Mouse (Mus musculus) ES-Bruce4 (cell line): ENCODE results near the gene Runx2. TPM values are rescaled to one million over a fixed set of nuclear protein-coding genes. Genes with fewer than 3 reads are reported as not detected.

Experiments used
- H3K27ac ChIP-seq: 2 replicates; pipeline ENCODE4 v1.5.1; 2012; ENCODE audit warnings: low read length, inconsistent platforms; ENCODE audit not compliant: insufficient read depth
- H3K27me3 ChIP-seq: 2 replicates; pipeline ENCODE4 v1.6.1; 2012; ENCODE audit warnings: mild to moderate bottlenecking, low read length, inconsistent platforms; ENCODE audit not compliant: control insufficient read depth, poor library complexity, insufficient read depth, severe bottlenecking
- H3K36me3 ChIP-seq: 2 replicates; pipeline ENCODE4 v1.6.1; 2012; ENCODE audit warnings: inconsistent platforms, mild to moderate bottlenecking, low read length, moderate library complexity; ENCODE audit not compliant: control insufficient read depth, poor library complexity, insufficient read depth, severe bottlenecking
- H3K4me1 ChIP-seq: one replicate; pipeline ENCODE4 v1.8.1; 2011; ENCODE audit warnings: low read length; ENCODE audit not compliant: control insufficient read depth, insufficient read depth
- H3K4me3 ChIP-seq: 2 replicates; pipeline ENCODE4 v1.5.1; 2011; ENCODE audit warnings: low read depth, mild to moderate bottlenecking, low read length
- H3K9ac ChIP-seq: 2 replicates; pipeline ENCODE4 v1.6.1; 2012; ENCODE audit warnings: low read depth, mild to moderate bottlenecking, inconsistent platforms; ENCODE audit not compliant: poor library complexity, severe bottlenecking
- H3K9me3 ChIP-seq: replicated peaks from 2 replicates; pipeline ENCODE4 v1.6.1; 2012; ENCODE audit warnings: mild to moderate bottlenecking, low read length, inconsistent platforms; ENCODE audit not compliant: control insufficient read depth, poor library complexity, insufficient read depth, severe bottlenecking
- CTCF ChIP-seq: IDR thresholded peaks from one replicate; pipeline ENCODE4 v1.8.1; 2011; ENCODE audit warnings: low read depth, low read length
- EP300 ChIP-seq: IDR thresholded peaks from 2 replicates; pipeline ENCODE4 v1.6.1; 2011; ENCODE audit warnings: low read depth, low read length; ENCODE audit not compliant: insufficient read depth
- POLR2A ChIP-seq: IDR thresholded peaks from one replicate; pipeline ENCODE4 v1.8.1; 2011; ENCODE audit warnings: low read length; ENCODE audit not compliant: insufficient read depth
- polyA plus RNA-seq: library from polyadenylated mRNA; stranded (reverse); fragments of >200 nt; gene quantifications from 2 replicates; pipeline ENCODE4 v1.2.4, GENCODE M21; 2011; ENCODE audit warnings: low read depth; ENCODE audit not compliant: missing spikeins, insufficient read depth, insufficient read length

Gene Runx2
- polyA plus RNA-seq, 1 experiment, result 0.39 TPM

- no peak overlapping the region for H3K27ac ChIP-seq
- no peak for TF ChIP-seq CTCF
- no peak for TF ChIP-seq EP300
- TF ChIP-seq POLR2A, result no peak
- H3K4me3 ChIP-seq, result no peak overlapping the region
- no peaks in the 10 kb centered on the region for H3K27me3 ChIP-seq
- H3K9ac ChIP-seq, result no peak overlapping the region
- H3K9me3 ChIP-seq, result no peaks in the 10 kb centered on the region
- no peaks in the 10 kb centered on the region for H3K4me1 ChIP-seq
- H3K36me3 ChIP-seq, result no peaks in the 10 kb centered on the region
Measured at GRCm38 (mm10) chr17:44660121-44660806, 154.3 kb downstream of the Runx2 start.

- Histone ChIP-seq H3K27me3 (no peaks in the 10 kb centered on the region), H3K27ac (no peak overlapping the region)
Measured at GRCm38 (mm10) chr17:44654503-44654902, 160.1 kb downstream of the Runx2 start.

GRCm38 (mm10) chr17:44653081-44653480, 161.5 kb downstream of the Runx2 start:
- H3K9ac ChIP-seq, result no peak overlapping the region

More at GRCm38 (mm10) chr17:44654503-44654902, 160.1 kb downstream of the Runx2 start:
- Histone ChIP-seq H3K4me1 (no peaks in the 10 kb centered on the region), H3K36me3 (no peaks in the 10 kb centered on the region), H3K9me3 (no peaks in the 10 kb centered on the region), H3K9ac (no peak overlapping the region), H3K4me3 (no peak overlapping the region)
- TF ChIP-seq CTCF (no peak), EP300 (no peak)

GRCm38 (mm10) chr17:44652054-44652453, 162.5 kb downstream of the Runx2 start:
- Histone ChIP-seq H3K4me1 (peaks cover 1% of the 10 kb centered on the region), H3K4me3 (no peak overlapping the region), H3K9ac (no peak overlapping the region), H3K36me3 (no peaks in the 10 kb centered on the region), H3K27me3 (no peaks in the 10 kb centered on the region), H3K9me3 (no peaks in the 10 kb centered on the region), H3K27ac (no peak overlapping the region)
- TF ChIP-seq CTCF (no peak), POLR2A (no peak), EP300 (no peak)

More at GRCm38 (mm10) chr17:44653081-44653480, 161.5 kb downstream of the Runx2 start:
- no peaks in the 10 kb centered on the region for H3K27me3 ChIP-seq
- no peak overlapping the region for H3K27ac ChIP-seq
- TF ChIP-seq CTCF (no peak), POLR2A (no peak), EP300 (no peak)
- H3K4me3 ChIP-seq, result no peak overlapping the region
- H3K4me1 ChIP-seq, result peaks cover 1% of the 10 kb centered on the region
- H3K36me3 ChIP-seq, result no peaks in the 10 kb centered on the region
- H3K9me3 ChIP-seq, result no peaks in the 10 kb centered on the region

GRCm38 (mm10) chr17:44651613-44652012, 163.0 kb downstream of the Runx2 start:
- Histone ChIP-seq H3K4me1 (peaks cover 1% of the 10 kb centered on the region), H3K27me3 (no peaks in the 10 kb centered on the region), H3K36me3 (no peaks in the 10 kb centered on the region), H3K9ac (no peak overlapping the region), H3K4me3 (no peak overlapping the region), H3K27ac (no peak overlapping the region), H3K9me3 (no peaks in the 10 kb centered on the region)
- no peak for TF ChIP-seq EP300
- no peak for TF ChIP-seq POLR2A
- TF ChIP-seq CTCF, result no peak

GRCm38 (mm10) chr17:44650431-44650830, 164.2 kb downstream of the Runx2 start:
- Histone ChIP-seq H3K4me1 (peaks cover 1% of the 10 kb centered on the region), H3K27me3 (no peaks in the 10 kb centered on the region), H3K9me3 (no peaks in the 10 kb centered on the region), H3K4me3 (no peak overlapping the region), H3K36me3 (no peaks in the 10 kb centered on the region), H3K9ac (no peak overlapping the region), H3K27ac (no peak overlapping the region)
- TF ChIP-seq EP300 (no peak), CTCF (no peak), POLR2A (no peak)
